Mouse (Mus musculus) kidney, postnatal 36 days (tissue): Measurements from ENCODE around the gene Dok4.

Source experiments
- DNase-seq, 2 experiments: peaks; one replicate each; pipeline ENCODE4 v3.0.0; 2021 to 2022; ENCODE audit warnings: mixed read lengths in 2 of 2

Dok4 gene

DNA sequence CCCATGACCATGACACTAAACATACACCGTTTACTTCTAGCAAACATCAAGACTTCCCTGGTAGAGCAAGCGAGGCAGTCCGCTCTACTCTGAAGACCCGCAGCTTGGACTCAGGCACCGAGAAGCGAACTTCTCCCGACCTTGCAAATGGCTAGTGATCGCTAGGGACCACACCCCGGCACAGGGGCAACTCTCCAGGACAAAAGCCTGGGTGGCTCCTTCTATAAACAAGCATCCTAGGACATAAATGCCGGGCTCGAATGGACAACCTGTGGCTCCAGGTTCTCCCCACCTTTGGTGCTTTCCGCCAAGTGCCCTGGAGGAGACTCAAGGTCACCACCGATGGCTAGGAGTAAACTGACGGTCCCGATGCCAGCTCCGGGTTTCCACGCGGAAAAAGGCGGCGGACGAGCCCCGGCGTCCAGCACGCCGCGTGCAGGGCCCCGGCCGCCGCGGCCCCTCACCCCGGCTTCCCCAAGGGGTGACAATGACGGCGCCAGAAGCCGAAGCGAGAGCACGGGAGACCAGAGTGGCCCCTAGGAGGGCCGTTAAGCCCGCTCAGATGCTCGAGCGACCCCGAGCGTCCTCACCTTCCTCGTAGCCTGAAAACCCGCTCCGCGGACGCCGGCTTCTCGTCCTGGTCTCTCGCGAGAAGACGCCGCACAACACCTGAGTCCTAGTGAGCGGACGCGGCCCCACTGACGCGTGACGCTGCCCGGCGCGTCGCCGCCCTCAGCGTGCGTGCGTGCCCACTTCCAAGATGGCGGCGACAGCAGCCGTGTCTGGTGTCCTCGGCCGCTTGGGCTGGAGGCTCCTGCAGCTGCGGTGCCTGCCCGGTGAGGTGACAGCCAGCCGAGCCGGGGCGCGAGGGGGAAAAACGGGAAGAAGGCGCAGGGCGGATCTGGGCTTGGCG, 38.2 kb downstream of the Dok4 start, which contains the start of the genes Coq9 and Ciapin1:
Gene Coq9, plus strand, starts transcription at position 660 of the 913 bp plus-strand sequence.
Gene Ciapin1, minus strand, starts transcription at position 697 of the 913 bp plus-strand sequence.
- peak; percentile 98 for DNase-seq

GRCm38 (mm10) chr8:94836456-94837240, 39.5 kb downstream of the Dok4 start:
- no peak for DNase-seq

- DNase-seq, result peak in 1 of 2 experiments; percentile 34
Measured at GRCm38 (mm10) chr8:94835751-94836150, 40.4 kb downstream of the Dok4 start.

DNA sequence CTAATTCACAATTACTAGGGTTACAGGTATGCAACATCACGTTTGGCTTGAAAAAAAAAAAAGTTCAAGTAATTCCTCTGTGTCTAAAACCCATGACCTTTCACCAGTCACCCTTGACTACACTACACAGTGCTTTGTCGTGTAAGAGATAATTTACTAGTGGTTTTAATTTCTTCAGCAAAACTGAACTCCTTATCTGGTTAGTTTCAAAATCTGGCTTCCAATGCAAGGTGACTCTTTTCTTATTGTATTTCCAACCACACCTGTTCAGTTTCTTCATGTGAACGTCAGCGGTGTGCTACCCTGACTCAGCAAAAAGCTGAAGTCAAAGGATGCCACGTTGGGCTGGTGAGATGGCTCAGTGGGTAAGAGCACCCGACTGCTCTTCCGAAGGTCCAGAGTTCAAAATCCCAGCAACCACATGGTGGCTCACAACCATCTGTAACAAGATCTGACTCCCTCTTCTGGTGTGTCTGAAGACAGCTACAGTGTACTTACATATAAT, 42.2 kb downstream of the Dok4 start:
- peak in 1 of 2 experiments; percentile 24 for DNase-seq

- no peak for DNase-seq
Measured at GRCm38 (mm10) chr8:94828284-94828683, 47.8 kb downstream of the Dok4 start.

GRCm38 (mm10) chr8:94826210-94826609, 49.9 kb downstream of the Dok4 start:
- no peak for DNase-seq

DNA sequence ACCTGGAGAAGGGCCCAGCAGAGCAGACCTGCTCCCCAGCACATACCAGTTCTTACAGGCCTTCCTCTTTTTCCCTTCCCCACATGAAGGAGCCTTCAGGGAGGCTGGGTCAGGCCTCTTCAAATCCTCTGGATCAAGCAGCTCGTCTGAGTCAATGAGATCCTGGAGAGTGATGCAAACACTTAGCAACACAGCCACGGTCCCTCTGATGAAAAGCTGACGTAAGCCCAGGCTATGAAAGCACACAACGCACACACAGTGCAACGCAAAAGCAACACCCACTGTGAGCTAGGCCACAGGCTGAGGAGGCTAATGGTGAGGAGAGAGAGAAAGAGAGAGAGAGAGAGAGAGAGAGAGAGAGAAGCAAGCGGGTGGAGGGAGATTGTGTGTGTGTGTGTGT, 51.0 kb downstream of the Dok4 start:
- DNase-seq, result no peak

DNA sequence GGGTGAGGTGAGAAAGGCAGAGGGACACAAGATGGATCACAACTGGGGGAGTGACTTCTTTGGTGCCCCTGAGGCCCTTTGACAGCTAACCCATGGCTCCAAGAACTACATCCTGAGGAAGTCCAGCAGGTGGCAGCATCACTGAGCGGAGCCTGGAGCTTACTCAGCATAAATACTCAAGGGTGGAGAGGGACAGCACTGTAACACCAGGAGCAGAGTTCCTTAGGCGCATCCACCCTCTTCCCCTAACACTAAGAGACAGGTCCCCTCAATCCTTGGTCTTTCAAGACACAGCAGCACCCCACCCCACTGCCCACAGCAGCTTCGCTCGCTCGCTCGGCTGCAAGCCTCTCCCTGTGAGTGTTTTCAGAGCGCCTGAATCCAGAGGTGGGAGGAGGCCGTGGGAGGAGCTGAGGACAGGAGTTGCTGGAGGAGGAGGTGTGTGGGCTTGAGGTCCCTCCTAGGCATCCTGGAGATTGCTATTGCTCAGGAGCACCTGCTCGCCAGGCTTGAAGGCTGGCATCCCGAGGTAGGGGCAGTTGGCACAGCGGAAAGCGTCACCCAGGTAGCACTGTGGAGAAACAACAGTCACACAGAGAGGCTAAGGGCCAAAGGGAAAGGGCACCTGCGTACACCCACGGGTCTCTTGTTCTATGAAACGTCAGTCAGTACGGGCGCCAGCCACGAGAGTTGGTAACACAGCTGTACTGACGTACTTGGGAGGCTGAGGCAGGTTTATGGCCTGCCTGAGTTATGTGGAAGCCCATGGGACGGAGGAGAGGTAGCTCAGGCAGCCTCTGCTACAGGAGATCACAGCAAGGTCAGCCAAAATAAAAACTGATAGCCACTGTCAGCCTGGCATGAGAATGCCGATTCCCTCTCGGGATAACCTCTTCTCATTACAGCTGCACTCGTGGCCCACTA, 53.2 kb downstream of the Dok4 start:
- DNase-seq, result peak; percentile 68 to 85

- no peak for DNase-seq
Measured at GRCm38 (mm10) chr8:94821381-94821780, 54.7 kb downstream of the Dok4 start.

DNA sequence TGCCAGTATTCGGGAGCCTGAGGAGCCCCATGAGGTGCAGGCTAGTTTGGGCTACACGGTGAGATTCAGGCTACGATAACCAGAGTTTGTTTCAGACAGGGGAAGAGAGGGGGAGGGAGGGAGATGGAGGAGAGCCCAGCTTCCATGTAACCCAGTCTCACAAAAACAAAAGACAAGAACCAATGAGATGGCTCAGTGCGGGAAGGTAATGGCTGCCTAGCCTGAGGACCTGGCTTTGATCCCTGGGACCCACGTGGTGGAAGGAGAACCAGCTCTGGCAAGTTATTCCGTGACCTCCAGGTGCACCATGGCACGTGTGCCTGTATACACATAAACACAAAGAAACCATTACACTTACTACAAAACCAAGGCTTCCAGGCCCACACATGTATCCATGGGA, 55.6 kb downstream of the Dok4 start:
- DNase-seq, result peak; percentile 74

DNA sequence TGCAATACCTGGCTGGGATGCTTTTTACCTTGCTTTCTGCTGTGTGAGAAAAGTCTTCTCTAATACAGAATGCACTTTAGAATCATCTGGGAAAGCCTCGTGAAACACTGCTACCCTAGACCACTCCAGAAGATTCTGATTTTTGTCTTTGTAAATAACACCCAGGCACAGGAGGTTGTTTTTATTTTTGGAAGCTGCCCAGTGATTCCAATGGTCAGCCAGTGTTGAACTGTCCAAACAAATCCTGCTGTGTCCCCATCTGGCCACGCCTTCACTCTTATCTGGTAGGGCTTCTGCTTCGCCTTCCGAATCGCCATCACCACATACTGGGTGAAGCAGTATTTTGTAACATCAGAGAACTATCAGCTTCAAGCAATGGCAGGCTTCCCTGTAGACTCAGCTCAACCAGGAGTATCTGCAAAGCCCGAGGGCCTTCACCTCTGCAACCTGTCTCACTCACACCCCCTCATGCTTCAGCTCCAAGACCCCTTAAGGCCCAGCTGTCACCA, 56.4 kb downstream of the Dok4 start:
- no peak for DNase-seq

GRCm38 (mm10) chr8:94817933-94818332, 58.2 kb downstream of the Dok4 start:
- DNase-seq, result no peak

- DNase-seq, result peak in 1 of 2 experiments; percentile 66
Measured at GRCm38 (mm10) chr8:94814556-94814955, 61.6 kb downstream of the Dok4 start.
